Mouse (Mus musculus) adrenal gland, adult 8-10 months (tissue): ENCODE results near the gene Med16. TPM values are rescaled to one million over a fixed set of nuclear protein-coding genes. Genes with fewer than 3 reads are reported as not detected.
"Not testable (repeated sequence)": the region's sequence is repeated elsewhere in the genome, so short reads cannot be mapped to it uniquely, and the experiment has no call there.

Experiments
- DNase-seq: peaks from one replicate; pipeline ENCODE4 v3.0.0; 2022
- total RNA-seq, 4 experiments: library from RNA; stranded (reverse); gene quantifications; 2 replicates each; pipeline ENCODE4 v1.2.4; 2022

Med16 gene
- total RNA-seq, 4 experiments from 2014 or later = 50.9 to 60.7 (median 57.8) TPM

- DNase-seq = peak; percentile 78
Observed at GRCm38 (mm10) chr10:79916808-79917531, 8.2 kb upstream of the Med16 start, which contains the start of gene Kiss1r. Kiss1r (plus strand) TSS chr10:79916971.

GRCm38 (mm10) chr10:79916081-79916480 lies 7.4 kb upstream of the Med16 start:
- no peak for DNase-seq

GRCm38 (mm10) chr10:79914948-79915596 lies 6.3 kb upstream of the Med16 start:
- DNase-seq = no peak

GRCm38 (mm10) chr10:79914131-79914947 lies 5.6 kb upstream of the Med16 start:
- no peak for DNase-seq

GRCm38 (mm10) chr10:79912412-79912811 lies 3.7 kb upstream of the Med16 start:
- no peak for DNase-seq

- no peak for DNase-seq
Observed at GRCm38 (mm10) chr10:79910556-79910955, 1.8 kb upstream of the Med16 start, which contains the start of gene Gm26602. Gm26602 (plus strand) TSS chr10:79910856.

GRCm38 (mm10) chr10:79909092-79909922 lies 584 bp upstream of the Med16 start:
- no peak for DNase-seq

- no peak for DNase-seq
Observed at GRCm38 (mm10) chr10:79907415-79907814, 1.3 kb downstream of the Med16 start.

GRCm38 (mm10) chr10:79906712-79907111 lies 2.0 kb downstream of the Med16 start:
- no peak for DNase-seq

- DNase-seq = no peak
Observed at GRCm38 (mm10) chr10:79900951-79901410, 7.7 kb downstream of the Med16 start.

GRCm38 (mm10) chr10:79897316-79898245 lies 11.1 kb downstream of the Med16 start:
- DNase-seq = no peak

GRCm38 (mm10) chr10:79896814-79897213 lies 11.9 kb downstream of the Med16 start:
- DNase-seq = no peak

GRCm38 (mm10) chr10:79896306-79896705 lies 12.4 kb downstream of the Med16 start:
- DNase-seq = no peak

- peak; percentile 60 for DNase-seq
Observed at GRCm38 (mm10) chr10:79892451-79893118, 16.1 kb downstream of the Med16 start.

GRCm38 (mm10) chr10:79890670-79891069 lies 18.1 kb downstream of the Med16 start, which contains the start of gene Cfd:
Cfd (plus strand) TSS chr10:79890853.
- no peak for DNase-seq

GRCm38 (mm10) chr10:79889386-79889785 lies 19.3 kb downstream of the Med16 start:
- DNase-seq = no peak

GRCm38 (mm10) chr10:79886611-79887010 lies 22.1 kb downstream of the Med16 start:
- no peak for DNase-seq

GRCm38 (mm10) chr10:79886054-79886453 lies 22.7 kb downstream of the Med16 start, which contains the start of gene Elane:
Elane (plus strand) TSS chr10:79886247.
- DNase-seq = no peak

- not testable (repeated sequence) for DNase-seq
Observed at GRCm38 (mm10) chr10:79884938-79885337, 23.8 kb downstream of the Med16 start.

GRCm38 (mm10) chr10:79884446-79884845 lies 24.3 kb downstream of the Med16 start:
- peak; percentile 73 for DNase-seq
